Mouse (Mus musculus): Measurements from ENCODE around the gene Erc2. TPM values are rescaled to one million over a fixed set of nuclear protein-coding genes. Genes with fewer than 3 reads are reported as not detected.

Gene Erc2
- polyA plus RNA-seq, 1 experiment from 2014 or later, result 6.1 TPM

DNA sequence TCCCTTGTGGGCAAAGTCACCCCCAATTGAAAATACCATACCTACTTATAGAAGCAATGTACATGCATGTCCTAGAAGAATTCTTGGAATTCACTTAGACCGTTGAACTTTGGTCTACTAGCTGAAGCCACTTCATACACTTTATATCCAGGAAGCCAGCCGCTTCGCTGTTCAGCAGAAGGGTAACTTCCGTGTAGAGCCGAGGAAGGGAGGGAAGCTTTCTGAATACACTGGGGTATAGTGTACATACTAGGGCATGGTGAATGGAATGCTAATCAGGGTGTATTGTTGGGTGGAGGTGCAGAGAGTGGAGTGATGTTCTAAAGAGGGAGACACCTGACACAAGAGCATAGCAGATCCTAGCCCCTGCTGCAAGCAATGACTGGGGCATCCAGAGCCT lies 708.9 kb downstream of the Erc2 start:
- no peak overlapping the region for H3K4me2 ChIP-seq
- no peaks in the 10 kb centered on the region for H3K27me3 ChIP-seq
- H3K4me3 ChIP-seq, result no peak overlapping the region
- H3K36me3 ChIP-seq, result no peaks in the 10 kb centered on the region
- H3K27ac ChIP-seq, result no peak overlapping the region
- H3K9ac ChIP-seq, result no peak overlapping the region
- peaks cover 6% of the 10 kb centered on the region; the same call in 1 of the 2 replicates for H3K4me1 ChIP-seq
- ATAC-seq (ENCODE audit: insufficient number of reproducible peaks, low FRiP score, low TSS enrichment, low read depth), result no peak
- H3K9me3 ChIP-seq, result no peaks in the 10 kb centered on the region
- WGBS, result 66% methylated on average over 5 of the region's 5 CpGs

DNA sequence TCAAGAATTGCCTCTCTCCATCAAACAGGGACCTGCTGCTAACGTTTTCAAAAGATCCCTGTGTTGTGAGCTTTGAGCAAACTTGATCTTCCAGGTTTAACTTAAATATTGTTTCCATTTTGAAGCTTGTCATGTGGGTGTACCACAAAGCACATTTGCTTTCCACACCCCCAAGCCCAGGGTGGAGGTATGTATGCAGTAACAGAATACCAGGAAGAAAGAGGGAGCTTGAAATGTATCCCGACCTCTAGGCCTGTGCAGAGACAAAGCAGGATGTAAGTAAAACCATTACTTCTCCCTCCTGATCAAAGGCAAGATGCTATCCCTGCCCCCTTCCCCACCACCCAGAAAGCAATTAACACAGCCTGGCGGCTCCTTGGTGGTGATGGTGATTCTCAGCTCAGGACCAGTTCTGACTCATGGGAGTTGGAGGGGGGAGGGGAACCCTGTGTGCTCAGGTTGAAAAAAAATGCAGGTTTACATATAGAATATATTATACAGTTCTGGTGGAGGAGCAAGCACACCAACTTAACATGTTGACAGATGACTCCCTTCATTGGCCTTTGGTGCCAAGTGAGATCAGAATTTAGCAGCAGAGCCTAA lies 710.2 kb downstream of the Erc2 start:
- no peak overlapping the region for H3K9ac ChIP-seq
- peaks cover 6% of the 10 kb centered on the region; the same call in 1 of the 2 replicates for H3K4me1 ChIP-seq
- no peaks in the 10 kb centered on the region for H3K9me3 ChIP-seq
- no peak overlapping the region for H3K4me3 ChIP-seq
- no peak overlapping the region for H3K4me2 ChIP-seq
- no peak for ATAC-seq (ENCODE audit: insufficient number of reproducible peaks, low FRiP score, low TSS enrichment, low read depth)
- 29% methylated on average over 3 of the region's 3 CpGs for WGBS
- H3K27me3 ChIP-seq, result no peaks in the 10 kb centered on the region
- H3K36me3 ChIP-seq, result no peaks in the 10 kb centered on the region
- H3K27ac ChIP-seq, result no peak overlapping the region

DNA sequence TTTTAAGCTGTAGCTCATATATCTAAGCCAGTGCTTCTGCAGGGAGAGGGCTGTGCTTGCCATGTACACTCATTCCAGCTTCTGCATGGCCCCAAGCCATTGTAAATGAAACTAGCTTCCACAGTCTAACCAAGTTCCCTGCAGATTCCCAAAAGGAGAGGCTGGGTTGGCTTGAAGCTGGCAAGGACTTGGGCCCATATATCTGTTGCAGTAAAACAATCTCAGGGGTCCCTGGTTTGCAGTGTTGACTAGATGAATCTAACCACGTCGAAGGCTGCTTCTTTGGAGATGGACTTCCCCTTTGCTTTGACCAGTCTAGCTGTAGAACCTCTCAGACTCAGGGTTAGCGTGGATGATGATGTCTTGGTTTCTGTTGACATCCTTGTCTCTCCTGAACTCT lies 716.9 kb downstream of the Erc2 start:
- Histone ChIP-seq H3K9me3 (no peaks in the 10 kb centered on the region), H3K4me2 (no peak overlapping the region), H3K27ac (no peak overlapping the region), H3K36me3 (no peaks in the 10 kb centered on the region), H3K9ac (no peak overlapping the region), H3K27me3 (no peaks in the 10 kb centered on the region), H3K4me3 (no peak overlapping the region), H3K4me1 (no peaks in the 10 kb centered on the region; the same call in 1 of the 2 replicates)
- ATAC-seq (ENCODE audit: insufficient number of reproducible peaks, low FRiP score, low TSS enrichment, low read depth), result no peak
- 81% methylated on average over 3 of the region's 3 CpGs for WGBS

DNA sequence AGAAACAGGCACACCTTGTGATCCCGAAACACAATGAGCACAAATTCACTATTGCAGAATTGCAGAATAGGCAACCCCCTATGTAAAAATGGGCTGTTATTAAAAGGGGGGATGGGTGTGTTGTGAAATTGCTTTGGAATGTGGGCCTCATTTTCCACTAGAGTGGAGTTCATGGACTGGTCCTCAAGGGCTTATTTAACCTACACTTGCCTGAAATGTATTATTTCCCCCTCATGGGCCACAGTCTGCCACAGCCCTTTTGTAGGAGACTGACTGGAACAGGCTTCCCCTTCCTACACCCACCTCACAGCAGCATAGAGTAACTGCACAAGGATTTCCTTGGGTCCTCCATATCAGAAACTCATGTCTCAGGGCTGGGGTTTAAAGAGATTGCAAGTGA lies 726.9 kb downstream of the Erc2 start:
- Histone ChIP-seq H3K9ac (no peak overlapping the region), H3K4me1 (peaks cover 16% of the 10 kb centered on the region), H3K4me3 (no peak overlapping the region), H3K27ac (no peak overlapping the region), H3K4me2 (no peak overlapping the region), H3K27me3 (no peaks in the 10 kb centered on the region), H3K9me3 (no peaks in the 10 kb centered on the region), H3K36me3 (no peaks in the 10 kb centered on the region)
- no peak for ATAC-seq (ENCODE audit: insufficient number of reproducible peaks, low FRiP score, low TSS enrichment, low read depth)
- WGBS, result 28% methylated on average over 1 of the region's 1 CpGs

DNA sequence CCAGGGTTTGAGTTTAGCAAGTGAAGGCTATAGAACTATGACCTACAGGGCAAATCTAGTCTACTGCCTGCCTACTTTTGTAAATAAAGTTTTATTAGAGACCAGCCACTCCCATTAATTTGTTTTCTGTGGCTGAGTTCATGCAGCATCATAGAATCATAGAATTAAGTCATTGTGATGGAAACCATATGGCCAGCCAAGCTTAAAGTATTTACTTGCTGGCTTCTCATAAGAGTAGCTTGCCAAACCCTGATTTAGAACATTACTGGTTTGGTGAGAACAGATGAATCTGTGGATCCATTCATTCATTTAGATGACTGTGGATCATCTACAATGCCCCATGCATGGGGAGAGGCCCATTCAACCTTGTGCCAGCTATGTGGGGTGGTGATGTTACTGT lies 733.8 kb downstream of the Erc2 start:
- peaks cover 7% of the 10 kb centered on the region; the same call in 1 of the 2 replicates for H3K4me1 ChIP-seq
- H3K9me3 ChIP-seq, result no peaks in the 10 kb centered on the region
- no peak overlapping the region for H3K4me2 ChIP-seq
- no peaks in the 10 kb centered on the region for H3K36me3 ChIP-seq
- H3K9ac ChIP-seq, result no peak overlapping the region
- H3K27me3 ChIP-seq, result no peaks in the 10 kb centered on the region
- no peak for ATAC-seq (ENCODE audit: insufficient number of reproducible peaks, low FRiP score, low TSS enrichment, low read depth)
- no peak overlapping the region for H3K4me3 ChIP-seq
- H3K27ac ChIP-seq, result no peak overlapping the region

DNA sequence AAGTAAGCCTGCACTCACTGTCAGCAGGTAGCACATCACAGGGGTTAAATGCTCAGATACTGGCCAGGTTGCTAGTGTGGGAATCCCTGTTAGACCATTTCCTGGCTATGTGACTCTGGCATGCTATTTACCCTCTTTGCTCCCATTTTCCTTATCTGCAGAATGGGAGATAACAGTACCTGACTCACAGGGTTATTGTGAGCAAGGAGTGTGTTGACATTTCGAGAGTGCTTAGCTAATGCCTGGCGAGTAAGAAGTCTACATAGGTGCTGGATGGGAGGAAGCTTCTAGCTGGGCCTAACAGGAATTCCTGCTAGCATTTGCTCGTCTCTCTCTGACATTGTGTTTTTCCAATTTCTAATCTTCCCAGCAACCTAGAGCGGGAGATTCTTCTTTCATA lies 737.3 kb downstream of the Erc2 start:
- Histone ChIP-seq H3K4me3 (no peak overlapping the region), H3K27ac (no peak overlapping the region), H3K36me3 (no peaks in the 10 kb centered on the region), H3K27me3 (no peaks in the 10 kb centered on the region), H3K9ac (no peak overlapping the region), H3K4me2 (no peak overlapping the region), H3K9me3 (no peaks in the 10 kb centered on the region), H3K4me1 (peaks cover 6% of the 10 kb centered on the region; the same call in 1 of the 2 replicates)
- ATAC-seq (ENCODE audit: insufficient number of reproducible peaks, low FRiP score, low TSS enrichment, low read depth), result no peak
- 79% methylated on average over 4 of the region's 4 CpGs for WGBS

DNA sequence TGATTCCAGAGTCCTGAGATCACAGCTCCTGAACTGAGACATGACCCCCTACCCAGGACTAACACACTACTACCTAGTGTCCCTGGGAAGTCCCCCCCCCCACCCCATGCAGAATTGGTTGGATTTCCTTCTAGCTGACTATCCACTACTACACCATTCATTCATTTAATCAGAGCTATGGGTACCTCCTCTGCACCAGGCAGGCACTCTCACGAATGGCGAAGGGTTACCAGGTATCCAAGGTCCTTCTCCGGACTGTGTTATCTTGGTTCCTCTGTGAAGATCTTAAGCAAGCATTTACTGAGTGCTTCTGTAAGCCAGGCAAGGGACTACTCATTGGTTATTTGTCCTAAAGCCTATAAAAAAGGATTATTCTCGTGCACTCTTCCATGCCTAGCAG lies 737.8 kb downstream of the Erc2 start:
- H3K4me1 ChIP-seq, result peaks cover 6% of the 10 kb centered on the region; the same call in 1 of the 2 replicates
- H3K9ac ChIP-seq, result no peak overlapping the region
- no peak for ATAC-seq (ENCODE audit: insufficient number of reproducible peaks, low FRiP score, low TSS enrichment, low read depth)
- no peak overlapping the region for H3K27ac ChIP-seq
- no peaks in the 10 kb centered on the region for H3K36me3 ChIP-seq
- H3K4me2 ChIP-seq, result no peak overlapping the region
- no peaks in the 10 kb centered on the region for H3K27me3 ChIP-seq
- H3K9me3 ChIP-seq, result no peaks in the 10 kb centered on the region
- 90% methylated on average over 4 of the region's 4 CpGs for WGBS
- H3K4me3 ChIP-seq, result no peak overlapping the region

DNA sequence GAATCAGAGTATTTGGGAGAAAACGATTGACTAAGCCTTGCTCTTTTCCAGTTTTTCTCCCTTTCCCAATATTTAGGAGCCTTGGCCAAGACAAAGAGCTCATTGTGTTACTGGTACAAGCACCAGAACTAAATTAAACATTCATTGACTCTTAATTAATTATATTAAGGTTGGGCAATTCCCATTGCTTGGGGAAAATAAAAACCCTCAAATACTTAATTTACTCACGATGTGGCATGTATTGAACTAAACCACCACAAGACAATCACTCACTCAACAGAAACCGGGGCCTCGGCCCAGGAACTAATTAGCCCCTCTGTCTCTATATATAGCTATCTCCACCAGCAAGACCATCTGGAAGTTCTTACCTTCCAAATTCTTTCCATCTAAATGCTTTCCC lies 740.1 kb downstream of the Erc2 start:
- Histone ChIP-seq H3K9me3 (no peaks in the 10 kb centered on the region), H3K4me2 (no peak overlapping the region), H3K27ac (0 out of 2 replicates have a peak overlapping the region, but pooled peaks have one; percentile 17), H3K9ac (no peak overlapping the region), H3K4me1 (peaks cover 4% of the 10 kb centered on the region; the same call in 1 of the 2 replicates), H3K4me3 (no peak overlapping the region), H3K36me3 (no peaks in the 10 kb centered on the region), H3K27me3 (no peaks in the 10 kb centered on the region)
- ATAC-seq (ENCODE audit: insufficient number of reproducible peaks, low FRiP score, low TSS enrichment, low read depth), result no peak
- 34% methylated on average over 4 of the region's 4 CpGs for WGBS

DNA sequence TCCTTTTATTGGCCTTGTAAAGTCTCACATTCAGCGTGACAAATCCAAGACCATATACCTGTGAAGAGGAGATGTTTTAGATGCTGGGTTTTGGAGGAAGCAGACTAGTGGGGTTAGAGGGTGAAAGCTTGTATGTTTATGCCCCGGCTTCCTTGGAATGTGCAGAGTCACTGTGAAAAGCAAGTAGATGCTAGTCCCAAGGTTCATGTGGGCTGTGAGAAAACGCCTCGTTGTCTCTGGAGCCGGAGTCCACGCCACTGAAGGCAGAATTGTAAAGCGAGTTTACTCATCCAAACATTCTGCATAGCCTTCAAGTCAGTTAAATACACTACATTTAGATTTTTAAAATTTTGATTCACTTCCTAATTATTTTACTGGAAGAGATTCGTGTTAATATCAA lies 748.5 kb downstream of the Erc2 start:
- no peak overlapping the region for H3K27ac ChIP-seq
- no peaks in the 10 kb centered on the region for H3K36me3 ChIP-seq
- no peak overlapping the region for H3K4me2 ChIP-seq
- no peak overlapping the region for H3K4me3 ChIP-seq
- no peaks in the 10 kb centered on the region for H3K27me3 ChIP-seq
- WGBS, result 35% methylated on average over 8 of the region's 8 CpGs
- H3K9me3 ChIP-seq, result no peaks in the 10 kb centered on the region
- H3K4me1 ChIP-seq, result peaks cover 13% of the 10 kb centered on the region
- H3K9ac ChIP-seq, result no peak overlapping the region
- ATAC-seq (ENCODE audit: insufficient number of reproducible peaks, low FRiP score, low TSS enrichment, low read depth), result no peak

DNA sequence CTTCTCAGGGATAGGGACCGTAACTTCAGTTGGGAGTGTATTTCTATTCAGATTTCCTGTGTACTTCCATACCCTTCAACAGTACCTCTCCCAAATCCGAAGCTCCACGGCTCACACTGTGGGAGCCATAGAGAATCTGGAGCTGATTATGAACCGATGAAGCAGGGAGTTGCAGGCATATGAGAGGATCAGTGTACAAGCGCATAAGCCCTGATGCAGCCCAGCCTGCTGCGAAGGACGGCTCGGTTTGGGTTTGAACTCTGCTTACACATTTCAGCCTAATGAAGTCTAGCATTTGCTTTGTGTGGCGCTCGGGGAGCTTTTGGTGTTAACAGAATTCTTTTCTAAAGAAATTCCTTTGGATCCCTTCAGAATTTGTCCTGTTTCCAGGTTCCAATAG lies 749.4 kb downstream of the Erc2 start:
- Histone ChIP-seq H3K4me2 (no peak overlapping the region), H3K27me3 (no peaks in the 10 kb centered on the region), H3K9me3 (no peaks in the 10 kb centered on the region), H3K27ac (peak overlapping the region; percentile 66; the same call in 1 of the 2 replicates), H3K9ac (no peak overlapping the region), H3K4me3 (no peak overlapping the region), H3K36me3 (no peaks in the 10 kb centered on the region), H3K4me1 (peaks cover 20% of the 10 kb centered on the region)
- 33% methylated on average over 10 of the region's 10 CpGs for WGBS
- ATAC-seq (ENCODE audit: insufficient number of reproducible peaks, low FRiP score, low TSS enrichment, low read depth), result no peak

DNA sequence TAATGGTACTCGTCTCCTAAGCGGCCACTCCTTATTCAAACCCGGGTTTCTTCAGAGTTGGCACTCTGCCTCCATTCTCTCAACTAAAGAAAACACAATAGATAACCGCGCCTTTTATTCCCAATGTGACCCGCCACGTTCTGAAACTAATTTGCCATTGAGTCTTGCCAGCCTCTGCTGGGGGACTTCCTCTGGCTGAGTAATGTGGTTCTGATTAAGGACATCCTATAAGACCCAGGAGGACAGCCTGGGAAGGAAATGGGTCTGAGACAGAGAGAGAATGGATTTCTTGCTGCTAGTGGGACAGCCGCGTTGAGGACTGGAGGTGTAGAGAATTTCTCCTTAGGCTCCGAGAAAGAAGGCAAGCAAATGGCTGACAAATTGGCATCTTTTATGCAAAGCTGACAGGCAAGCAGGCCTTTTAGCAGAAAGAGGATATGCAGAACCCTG lies 753.4 kb downstream of the Erc2 start:
- H3K9ac ChIP-seq, result no peak overlapping the region
- H3K4me3 ChIP-seq, result no peak overlapping the region
- peaks cover 18% of the 10 kb centered on the region for H3K4me1 ChIP-seq
- WGBS, result 13% methylated on average over 10 of the region's 10 CpGs
- no peaks in the 10 kb centered on the region for H3K36me3 ChIP-seq
- no peaks in the 10 kb centered on the region for H3K9me3 ChIP-seq
- ATAC-seq (ENCODE audit: insufficient number of reproducible peaks, low FRiP score, low TSS enrichment, low read depth), result no peak
- H3K27ac ChIP-seq, result peak overlapping the region; percentile 68
- no peaks in the 10 kb centered on the region for H3K27me3 ChIP-seq
- peak overlapping the region; percentile 20; the same call in 1 of the 2 replicates for H3K4me2 ChIP-seq

DNA sequence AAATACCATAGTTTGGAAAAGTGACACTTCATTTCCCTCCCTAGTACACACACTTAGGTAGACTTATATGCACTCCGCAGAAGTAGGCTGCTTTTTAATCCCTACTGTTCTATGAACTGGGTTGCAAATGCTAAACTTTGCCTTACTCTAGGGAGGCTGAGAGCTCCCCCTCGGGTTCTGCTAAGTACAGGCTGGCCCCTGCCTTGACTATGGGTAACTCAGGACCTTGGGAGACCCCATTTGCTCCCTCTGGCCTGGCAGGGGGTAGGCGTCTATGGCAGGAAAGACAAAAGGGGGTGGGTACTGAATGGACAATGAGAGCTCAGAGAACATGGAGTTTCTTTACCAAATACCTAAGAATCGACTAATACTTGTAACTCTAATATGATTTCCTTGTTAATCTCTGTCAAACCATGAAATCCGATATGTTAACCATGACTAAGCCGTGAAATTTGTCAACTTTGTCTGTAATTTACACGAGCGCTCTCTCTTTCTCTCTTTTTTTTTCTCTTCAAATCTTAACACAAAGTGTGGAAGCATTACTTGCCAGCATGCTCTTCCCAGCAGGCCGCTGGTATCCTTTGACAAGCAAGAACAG lies 754.1 kb downstream of the Erc2 start:
- Histone ChIP-seq H3K27ac (peak overlapping the region; percentile 68), H3K9ac (no peak overlapping the region), H3K36me3 (no peaks in the 10 kb centered on the region), H3K4me1 (peaks cover 17% of the 10 kb centered on the region), H3K4me2 (no peak overlapping the region), H3K27me3 (no peaks in the 10 kb centered on the region), H3K4me3 (no peak overlapping the region), H3K9me3 (no peaks in the 10 kb centered on the region)
- no peak for ATAC-seq (ENCODE audit: insufficient number of reproducible peaks, low FRiP score, low TSS enrichment, low read depth)
- WGBS, result 35% methylated on average over 9 of the region's 9 CpGs

Measured in limb, embryonic 15.5 days (tissue).